Mouse (Mus musculus) spleen, postnatal 4 days (tissue): ENCODE data around the gene Nprl2.

Experiments
- DNase-seq, 2 experiments: peaks; one replicate each; pipeline ENCODE4 v3.0.0; 2022; ENCODE audit warnings: low spot score in 2 of 2

Gene Nprl2

GRCm38 (mm10) chr9:107541474-107542351 is at the start of gene Nprl2, which contains the start of gene Cyb561d2:
Gene Nprl2, plus strand, starts transcription at chr9:107542226.
Gene Cyb561d2, minus strand, starts transcription at chr9:107542193.
- peak; percentile 89 to 92 for DNase-seq

GRCm38 (mm10) chr9:107493511-107493910 is 48.5 kb upstream of the Nprl2 start:
- no peak for DNase-seq

- no peak for DNase-seq
These were observed 47.8 kb upstream of the Nprl2 start for GRCm38 (mm10) chr9:107494238-107494637.

GRCm38 (mm10) chr9:107496359-107496758 is 45.7 kb upstream of the Nprl2 start:
- no peak for DNase-seq

- DNase-seq: no peak
These were observed 41.2 kb upstream of the Nprl2 start for GRCm38 (mm10) chr9:107500708-107501286.

- DNase-seq: no peak
These were observed 39.7 kb upstream of the Nprl2 start for GRCm38 (mm10) chr9:107502131-107502846.

GRCm38 (mm10) chr9:107504662-107505537 is 37.1 kb upstream of the Nprl2 start:
- no peak for DNase-seq

- DNase-seq: no peak
These were observed 33.8 kb upstream of the Nprl2 start for GRCm38 (mm10) chr9:107508266-107508665.

- no peak for DNase-seq
These were observed 31.5 kb upstream of the Nprl2 start for GRCm38 (mm10) chr9:107510384-107511100.

- DNase-seq: no peak
These were observed 30.6 kb upstream of the Nprl2 start for GRCm38 (mm10) chr9:107511436-107511835.

GRCm38 (mm10) chr9:107512326-107512725 is 29.7 kb upstream of the Nprl2 start:
- DNase-seq: no peak

- DNase-seq: peak; percentile 76 to 94
These were observed 27.6 kb upstream of the Nprl2 start for GRCm38 (mm10) chr9:107514303-107514955.

GRCm38 (mm10) chr9:107520331-107520730 is 21.7 kb upstream of the Nprl2 start:
- no peak for DNase-seq

- no peak for DNase-seq
These were observed 20.8 kb upstream of the Nprl2 start for GRCm38 (mm10) chr9:107521190-107521589.

- DNase-seq: no peak
These were observed 20.2 kb upstream of the Nprl2 start for GRCm38 (mm10) chr9:107521711-107522399.

- DNase-seq: no peak
These were observed 19.7 kb upstream of the Nprl2 start for GRCm38 (mm10) chr9:107522400-107522711.

GRCm38 (mm10) chr9:107526198-107527026 is 15.6 kb upstream of the Nprl2 start:
- DNase-seq: peak; percentile 84 to 93

- DNase-seq: peak; percentile 87 to 91
These were observed 8.1 kb upstream of the Nprl2 start, which contains the start of gene Tmem115 for GRCm38 (mm10) chr9:107533791-107534407. Gene Tmem115, plus strand, starts transcription at chr9:107533945.
